Mouse (Mus musculus): ENCODE data around the gene Fsd1l. TPM values are rescaled to one million over a fixed set of nuclear protein-coding genes. Genes with fewer than 3 reads are reported as not detected.

Fsd1l gene
- polyA plus RNA-seq, 1 experiment from 2014 or later = 1.5 TPM

GRCm38 (mm10) chr4:53596063-53596895 is 35.0 kb upstream of the Fsd1l start:
- peak overlapping the region; percentile 74 for H3K27ac ChIP-seq
- no peaks in the 10 kb centered on the region for H3K36me3 ChIP-seq
- ATAC-seq = no peak
- H3K9me3 ChIP-seq (replicated peaks) = no peaks in the 10 kb centered on the region
- no peaks in the 10 kb centered on the region for H3K27me3 ChIP-seq (replicated peaks)
- no peak overlapping the region for H3K9ac ChIP-seq
- no peaks in the 10 kb centered on the region for H3K4me1 ChIP-seq
- H3K4me2 ChIP-seq = peak overlapping the region; percentile 28
- no peak overlapping the region for H3K4me3 ChIP-seq
- WGBS (ENCODE audit: insufficient replicate concordance) = 72% methylated on average over 15 of the region's 15 CpGs

DNA sequence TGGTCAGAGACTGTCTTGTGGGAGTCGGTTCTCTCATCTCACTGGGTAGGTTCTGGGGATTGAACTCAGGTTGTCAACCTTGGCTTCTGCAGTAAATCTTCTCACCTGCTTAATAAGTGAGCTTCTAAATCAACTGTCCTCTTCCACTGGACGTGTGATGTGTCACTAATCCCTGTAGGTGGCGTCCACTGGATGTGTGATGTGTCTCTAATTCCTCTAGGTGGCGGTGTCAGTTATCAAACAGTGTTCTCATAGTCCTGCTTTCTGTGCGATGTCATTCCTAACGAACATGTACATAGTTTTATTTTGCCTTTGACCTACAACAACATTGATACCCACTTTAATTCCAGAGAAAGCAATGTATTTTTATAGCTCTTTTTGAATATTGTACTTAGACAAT is 30.8 kb upstream of the Fsd1l start:
- H3K36me3 ChIP-seq = no peaks in the 10 kb centered on the region
- no peak overlapping the region for H3K27ac ChIP-seq
- H3K27me3 ChIP-seq (replicated peaks) = no peaks in the 10 kb centered on the region
- H3K4me2 ChIP-seq = no peak overlapping the region
- no peak overlapping the region for H3K4me3 ChIP-seq
- no peaks in the 10 kb centered on the region for H3K9me3 ChIP-seq (replicated peaks)
- no peak overlapping the region for H3K9ac ChIP-seq
- 34% methylated on average over 6 of the region's 6 CpGs for WGBS (ENCODE audit: insufficient replicate concordance)
- no peak for ATAC-seq
- H3K4me1 ChIP-seq = no peaks in the 10 kb centered on the region

DNA sequence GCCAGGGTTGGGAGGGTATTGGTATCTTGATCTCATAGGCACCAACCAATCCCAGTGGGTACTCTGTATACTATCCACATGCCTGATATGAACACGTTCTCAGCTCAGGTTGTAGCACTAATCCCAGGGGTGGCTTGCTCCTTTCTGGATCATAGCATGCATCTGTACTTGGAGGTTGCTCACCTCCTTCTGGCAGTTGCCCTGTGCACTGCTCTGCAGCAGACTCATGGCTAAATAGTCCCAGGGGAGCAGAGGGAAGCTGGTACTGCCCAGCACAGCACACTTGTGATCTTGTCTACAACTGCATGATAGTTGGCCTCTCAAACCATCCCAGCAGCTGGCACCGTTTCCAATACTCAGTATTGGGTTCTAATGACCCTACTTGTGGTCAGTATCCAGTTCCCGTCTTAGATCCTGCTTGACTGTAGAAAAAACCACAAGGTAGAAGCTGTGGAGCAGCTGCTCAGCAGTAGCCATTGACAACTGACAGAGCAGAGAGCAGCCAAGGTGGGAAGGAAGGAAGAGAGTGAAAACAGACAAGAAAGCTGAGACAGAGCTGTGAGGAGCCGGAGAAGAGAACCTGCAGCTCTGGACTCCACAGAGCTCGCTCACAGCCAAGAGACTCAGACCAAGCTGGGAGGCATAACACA is 16.6 kb upstream of the Fsd1l start:
- ATAC-seq = no peak
- H3K9ac ChIP-seq = no peak overlapping the region
- 49% methylated on average over 5 of the region's 5 CpGs for WGBS (ENCODE audit: insufficient replicate concordance)

DNA sequence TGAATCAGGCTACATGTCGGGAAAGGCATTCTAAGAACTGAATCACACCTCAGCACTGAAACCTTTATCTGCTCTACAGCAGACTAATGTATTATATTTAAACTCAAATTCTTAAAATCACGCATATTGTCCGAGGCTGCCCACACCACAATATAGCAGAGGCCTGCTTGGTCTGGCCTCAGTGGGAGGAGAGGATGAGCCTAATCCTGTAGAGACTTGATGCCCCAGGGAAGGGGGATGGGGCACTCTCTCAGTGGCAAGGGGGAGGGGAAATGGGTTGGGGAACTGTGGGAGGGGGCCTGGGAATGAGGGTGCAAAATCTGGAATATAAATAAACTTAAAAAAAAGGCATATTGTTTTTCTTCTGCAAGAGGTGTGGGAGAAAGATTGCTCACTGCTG is 13.3 kb upstream of the Fsd1l start:
- Histone ChIP-seq H3K27me3 (replicated peaks) (no peaks in the 10 kb centered on the region), H3K27ac (no peak overlapping the region), H3K4me3 (no peak overlapping the region), H3K4me1 (no peaks in the 10 kb centered on the region), H3K36me3 (no peaks in the 10 kb centered on the region), H3K4me2 (no peak overlapping the region), H3K9me3 (replicated peaks) (no peaks in the 10 kb centered on the region), H3K9ac (no peak overlapping the region)
- WGBS (ENCODE audit: insufficient replicate concordance) = 38% methylated on average over 3 of the region's 3 CpGs
- ATAC-seq = no peak

More for the DNA sequence above, 16.6 kb upstream of the Fsd1l start:
- H3K4me3 ChIP-seq = no peak overlapping the region
- no peak overlapping the region for H3K4me2 ChIP-seq
- H3K36me3 ChIP-seq = no peaks in the 10 kb centered on the region
- H3K9me3 ChIP-seq (replicated peaks) = no peaks in the 10 kb centered on the region
- no peaks in the 10 kb centered on the region for H3K27me3 ChIP-seq (replicated peaks)
- H3K27ac ChIP-seq = no peak overlapping the region
- no peaks in the 10 kb centered on the region for H3K4me1 ChIP-seq

- no peak for ATAC-seq
- WGBS (ENCODE audit: insufficient replicate concordance) = 70% methylated on average over 6 of the region's 6 CpGs
- no peaks in the 10 kb centered on the region for H3K36me3 ChIP-seq
Measured at GRCm38 (mm10) chr4:53620104-53620503, 11.2 kb upstream of the Fsd1l start.

GRCm38 (mm10) chr4:53621084-53621483 is 10.2 kb upstream of the Fsd1l start:
- no peak overlapping the region for H3K9ac ChIP-seq
- no peak overlapping the region for H3K27ac ChIP-seq
- H3K36me3 ChIP-seq = no peaks in the 10 kb centered on the region
- H3K4me2 ChIP-seq = no peak overlapping the region
- 60% methylated on average over 6 of the region's 6 CpGs for WGBS (ENCODE audit: insufficient replicate concordance)
- no peaks in the 10 kb centered on the region for H3K4me1 ChIP-seq
- ATAC-seq = no peak
- H3K4me3 ChIP-seq = no peak overlapping the region
- no peaks in the 10 kb centered on the region for H3K27me3 ChIP-seq (replicated peaks)
- no peaks in the 10 kb centered on the region for H3K9me3 ChIP-seq (replicated peaks)

More at GRCm38 (mm10) chr4:53620104-53620503, 11.2 kb upstream of the Fsd1l start:
- no peak overlapping the region for H3K4me2 ChIP-seq
- H3K4me3 ChIP-seq = no peak overlapping the region
- H3K4me1 ChIP-seq = no peaks in the 10 kb centered on the region
- no peaks in the 10 kb centered on the region for H3K27me3 ChIP-seq (replicated peaks)
- no peaks in the 10 kb centered on the region for H3K9me3 ChIP-seq (replicated peaks)
- no peak overlapping the region for H3K27ac ChIP-seq
- H3K9ac ChIP-seq = no peak overlapping the region

GRCm38 (mm10) chr4:53621490-53621889 is 9.8 kb upstream of the Fsd1l start:
- 52% methylated on average over 5 of the region's 5 CpGs for WGBS (ENCODE audit: insufficient replicate concordance)
- no peak overlapping the region for H3K4me2 ChIP-seq

DNA sequence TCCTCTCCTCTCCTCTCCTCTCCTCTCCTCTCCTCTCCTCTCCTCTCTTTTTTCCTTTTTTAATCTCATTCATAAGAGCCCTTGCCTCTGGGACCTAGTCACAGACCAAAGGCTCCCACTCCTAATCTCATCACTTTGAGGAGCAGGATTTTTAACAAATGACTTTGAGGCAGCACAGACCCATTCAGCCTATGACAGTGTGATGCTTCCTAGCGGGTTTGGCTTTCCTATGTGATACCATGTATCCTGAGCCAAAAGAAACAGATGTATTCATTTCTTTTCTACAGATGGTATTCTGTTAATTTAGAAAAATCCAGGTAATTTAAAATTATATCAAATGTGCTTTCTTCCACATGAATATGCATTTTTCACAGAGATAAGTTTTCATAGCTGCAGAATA is 7.6 kb upstream of the Fsd1l start:
- Histone ChIP-seq H3K9ac (no peak overlapping the region), H3K4me3 (no peak overlapping the region), H3K36me3 (no peaks in the 10 kb centered on the region), H3K27ac (no peak overlapping the region), H3K4me1 (no peaks in the 10 kb centered on the region), H3K9me3 (replicated peaks) (no peaks in the 10 kb centered on the region), H3K4me2 (no peak overlapping the region), H3K27me3 (replicated peaks) (peaks cover 11% of the 10 kb centered on the region; the same call in 1 of the 2 replicates)
- WGBS (ENCODE audit: insufficient replicate concordance) = 53% methylated on average over 1 of the region's 1 CpGs
- no peak for ATAC-seq

More at GRCm38 (mm10) chr4:53621490-53621889, 9.8 kb upstream of the Fsd1l start:
- no peaks in the 10 kb centered on the region for H3K4me1 ChIP-seq
- no peaks in the 10 kb centered on the region for H3K9me3 ChIP-seq (replicated peaks)
- H3K9ac ChIP-seq = no peak overlapping the region
- H3K27ac ChIP-seq = no peak overlapping the region
- no peak overlapping the region for H3K4me3 ChIP-seq
- no peak for ATAC-seq
- no peaks in the 10 kb centered on the region for H3K27me3 ChIP-seq (replicated peaks)
- no peaks in the 10 kb centered on the region for H3K36me3 ChIP-seq

DNA sequence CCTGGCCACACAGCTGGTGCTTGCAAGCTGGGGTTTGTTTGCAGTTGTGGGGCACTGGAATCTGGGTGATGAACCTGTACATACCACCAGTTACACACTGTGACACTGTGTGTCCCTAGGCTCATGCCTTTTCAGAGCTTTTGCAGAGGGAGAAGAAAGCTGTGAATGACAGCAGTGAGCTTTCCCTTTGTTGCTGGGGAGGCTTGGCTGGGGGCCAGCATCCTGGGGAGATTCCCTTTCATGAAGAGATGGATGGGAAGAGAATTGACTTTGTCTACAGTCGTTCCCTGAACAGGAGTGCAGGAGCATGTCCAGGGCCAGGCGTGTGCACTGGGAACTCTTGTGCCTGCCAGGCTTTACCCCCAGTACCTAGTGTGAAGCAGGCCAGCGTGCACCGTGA is 6.5 kb upstream of the Fsd1l start:
- WGBS (ENCODE audit: insufficient replicate concordance) = 51% methylated on average over 4 of the region's 4 CpGs
- H3K9me3 ChIP-seq (replicated peaks) = no peaks in the 10 kb centered on the region
- H3K27ac ChIP-seq = no peak overlapping the region

GRCm38 (mm10) chr4:53625263-53625662 is 6.0 kb upstream of the Fsd1l start:
- no peak overlapping the region for H3K27ac ChIP-seq
- H3K4me1 ChIP-seq = no peaks in the 10 kb centered on the region
- no peak overlapping the region for H3K4me2 ChIP-seq
- WGBS (ENCODE audit: insufficient replicate concordance) = 71% methylated on average over 3 of the region's 3 CpGs
- no peaks in the 10 kb centered on the region for H3K9me3 ChIP-seq (replicated peaks)
- H3K9ac ChIP-seq = no peak overlapping the region
- no peak overlapping the region for H3K4me3 ChIP-seq
- ATAC-seq = no peak
- no peaks in the 10 kb centered on the region for H3K36me3 ChIP-seq
- peaks cover 26% of the 10 kb centered on the region for H3K27me3 ChIP-seq (replicated peaks)

More for the DNA sequence above, 6.5 kb upstream of the Fsd1l start:
- no peak for ATAC-seq
- H3K36me3 ChIP-seq = no peaks in the 10 kb centered on the region
- no peaks in the 10 kb centered on the region for H3K4me1 ChIP-seq
- H3K27me3 ChIP-seq (replicated peaks) = peaks cover 22% of the 10 kb centered on the region
- H3K9ac ChIP-seq = no peak overlapping the region
- H3K4me2 ChIP-seq = no peak overlapping the region
- no peak overlapping the region for H3K4me3 ChIP-seq

GRCm38 (mm10) chr4:53628924-53629323 is 2.3 kb upstream of the Fsd1l start:
- no peak for ATAC-seq
- H3K9ac ChIP-seq = no peak overlapping the region
- peaks cover 12% of the 10 kb centered on the region; the same call in 1 of the 2 replicates for H3K4me1 ChIP-seq
- H3K4me2 ChIP-seq = no peak overlapping the region
- no peak overlapping the region for H3K27ac ChIP-seq
- H3K36me3 ChIP-seq = no peaks in the 10 kb centered on the region
- peaks cover 44% of the 10 kb centered on the region for H3K27me3 ChIP-seq (replicated peaks)
- 32% methylated on average over 4 of the region's 4 CpGs for WGBS (ENCODE audit: insufficient replicate concordance)
- no peaks in the 10 kb centered on the region for H3K9me3 ChIP-seq (replicated peaks)
- H3K4me3 ChIP-seq = no peak overlapping the region

DNA sequence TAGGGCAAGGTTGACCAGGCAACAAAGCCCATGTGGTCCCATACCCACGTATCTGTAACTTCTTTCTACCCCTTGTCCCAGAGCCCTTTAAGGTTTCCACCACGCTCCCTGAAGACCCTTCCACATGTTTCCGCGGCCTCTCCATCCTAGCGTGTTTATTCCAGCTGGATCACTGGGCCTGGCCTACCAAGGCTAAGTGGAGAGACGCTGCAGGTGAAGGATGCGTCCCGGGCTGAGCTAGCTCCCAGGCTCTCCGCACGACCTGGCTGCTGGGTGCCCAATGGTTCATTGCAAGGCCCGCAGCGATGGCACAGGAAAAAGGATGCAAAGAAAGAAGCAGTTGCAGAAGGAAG is 332 bp upstream of the Fsd1l start:
- Histone ChIP-seq H3K36me3 (no peaks in the 10 kb centered on the region), H3K27ac (no peak overlapping the region), H3K4me3 (peak overlapping the region; percentile 66), H3K4me1 (peaks cover 12% of the 10 kb centered on the region; the same call in 1 of the 2 replicates), H3K4me2 (peak overlapping the region; percentile 85), H3K27me3 (replicated peaks) (peaks cover 44% of the 10 kb centered on the region), H3K9me3 (replicated peaks) (no peaks in the 10 kb centered on the region), H3K9ac (peak overlapping the region; percentile 59; the same call in 1 of the 2 replicates)
- whole genome bisulfite sequencing (ENCODE audit: insufficient replicate concordance) = 13% methylated on average over 12 of the region's 12 CpGs
- no peak for ATAC-seq

Data from liver, embryonic 12.5 days (tissue).